Mouse (Mus musculus) C2C12 (cell line): ENCODE data around the gene Plcb4. TPM values are rescaled to one million over a fixed set of nuclear protein-coding genes. Genes with fewer than 3 reads are reported as not detected.

Experiments
- H3K27me3 ChIP-seq: one replicate; pipeline ENCODE4 v1.6.1; 2011; ENCODE audit not compliant: control insufficient read depth, insufficient read depth, insufficient read length
- H3K36me3 ChIP-seq: one replicate; pipeline ENCODE4 v1.6.1; 2011; ENCODE audit not compliant: control insufficient read depth, insufficient read depth
- H3K4me3 ChIP-seq: one replicate; pipeline ENCODE4 v1.5.1; 2011; ENCODE audit warnings: mild to moderate bottlenecking, control low read depth; ENCODE audit not compliant: poor library complexity, insufficient read depth, severe bottlenecking
- H3K79me2 ChIP-seq: one replicate; pipeline ENCODE4 v1.6.1; 2011; ENCODE audit not compliant: control insufficient read depth, insufficient read depth
- H3K79me3 ChIP-seq: one replicate; pipeline ENCODE4 v1.6.1; 2011; ENCODE audit warnings: low read depth, control low read depth
- H3ac ChIP-seq: one replicate; pipeline ENCODE3; 2011; ENCODE audit warnings: low read depth; ENCODE audit not compliant: control insufficient read depth, insufficient read length
- CEBPB ChIP-seq: IDR thresholded peaks from one replicate; pipeline ENCODE4 v1.6.1; 2011; ENCODE audit warnings: low read depth, mild to moderate bottlenecking, control low read depth, moderate library complexity
- CTCF ChIP-seq: IDR thresholded peaks from one replicate; pipeline ENCODE4 v1.5.1; 2011; ENCODE audit not compliant: control insufficient read depth, insufficient read depth, insufficient read length
- FOSL1 ChIP-seq: IDR thresholded peaks from one replicate; pipeline ENCODE4 v1.8.0; 2011; ENCODE audit warnings: mild to moderate bottlenecking, low read length; ENCODE audit not compliant: poor library complexity, insufficient read depth, severe bottlenecking
- MAX ChIP-seq: IDR thresholded peaks from one replicate; pipeline ENCODE4 v1.6.1; 2011; ENCODE audit warnings: mild to moderate bottlenecking, control low read depth
- MYOD1 ChIP-seq: IDR thresholded peaks from one replicate; pipeline ENCODE4 v1.6.1; 2011; ENCODE audit warnings: low read depth; ENCODE audit not compliant: control insufficient read depth, insufficient read length
- MYOG ChIP-seq: IDR thresholded peaks from one replicate; pipeline ENCODE4 v1.6.1; 2011; ENCODE audit not compliant: control insufficient read depth, insufficient read length; ENCODE audit errors: extremely low read depth
- USF1 ChIP-seq: IDR thresholded peaks from one replicate; pipeline ENCODE4 v1.6.1; 2011; ENCODE audit warnings: low read depth, mild to moderate bottlenecking, control low read depth, moderate library complexity
- polyA plus RNA-seq: library from polyadenylated mRNA; unstranded; fragments of >200 nt; fragmentation: generic; extraction: Trizol; gene quantifications from one replicate; pipeline ENCODE4 v1.2.1, GENCODE M21; 2012; ENCODE audit warnings: missing spikeins

The Plcb4 gene
- polyA plus RNA-seq, 1 experiment: 3.0 TPM

DNA sequence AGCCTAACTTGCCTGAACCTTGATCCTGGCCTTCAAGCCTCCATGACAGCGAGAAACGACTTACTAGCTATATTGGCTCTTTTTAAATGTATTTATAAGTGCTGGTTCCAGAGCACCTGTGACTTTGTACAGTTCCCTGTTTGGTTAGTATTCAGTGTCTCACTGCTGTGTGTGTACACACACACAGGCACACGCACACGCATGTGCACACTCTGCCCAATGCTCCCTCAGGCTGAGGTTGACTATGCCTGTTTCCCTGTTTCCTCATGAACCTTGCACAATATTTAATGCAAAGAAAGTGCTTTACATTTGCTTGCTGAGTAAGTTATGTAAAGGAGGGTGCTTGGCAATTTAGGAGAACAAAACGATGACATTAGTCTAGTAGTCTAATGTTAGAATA, 16.5 kb downstream of the Plcb4 start:
- no peak overlapping the region for H3K4me3 ChIP-seq
- no peaks in the 10 kb centered on the region for H3K27me3 ChIP-seq
- no peak for TF ChIP-seq USF1
- TF ChIP-seq MAX: no peak
- TF ChIP-seq CEBPB: no peak
- no peaks in the 10 kb centered on the region for H3K79me3 ChIP-seq
- no peak overlapping the region for H3ac ChIP-seq
- no peaks in the 10 kb centered on the region for H3K79me2 ChIP-seq
- H3K36me3 ChIP-seq: no peaks in the 10 kb centered on the region

DNA sequence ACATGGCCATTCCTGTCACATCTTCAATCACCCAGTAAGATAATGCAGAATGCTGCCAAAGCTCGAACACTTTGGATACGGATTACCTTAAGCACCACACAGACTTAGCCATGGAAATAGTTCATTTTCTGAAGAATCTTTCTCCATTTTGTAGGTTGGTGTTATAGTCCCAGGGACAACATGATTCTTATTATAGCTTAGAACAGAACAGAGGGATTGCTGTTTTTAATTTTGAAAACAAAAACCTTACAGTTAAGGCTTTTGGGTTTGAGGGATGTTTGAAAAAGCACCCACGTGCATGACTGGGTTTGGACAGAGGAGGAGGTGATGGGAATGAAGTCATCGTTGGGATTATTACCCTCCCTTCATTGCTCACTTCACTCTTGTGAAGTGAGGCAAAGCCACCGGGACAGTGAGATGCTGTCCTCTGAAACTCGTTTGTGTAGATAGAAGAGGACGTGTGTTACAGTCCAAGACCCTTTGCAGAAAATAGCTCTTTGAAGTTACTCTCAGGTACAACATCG, 18.2 kb downstream of the Plcb4 start:
- Histone ChIP-seq H3K79me3 (no peaks in the 10 kb centered on the region), H3ac (no peak overlapping the region), H3K36me3 (no peaks in the 10 kb centered on the region), H3K4me3 (no peak overlapping the region), H3K79me2 (no peaks in the 10 kb centered on the region), H3K27me3 (no peaks in the 10 kb centered on the region)
- no peak for TF ChIP-seq USF1
- no peak for TF ChIP-seq CEBPB
- no peak for TF ChIP-seq FOSL1
- no peak for TF ChIP-seq MYOD1
- TF ChIP-seq MYOG: no peak
- no peak for TF ChIP-seq MAX
- no peak for TF ChIP-seq CTCF

DNA sequence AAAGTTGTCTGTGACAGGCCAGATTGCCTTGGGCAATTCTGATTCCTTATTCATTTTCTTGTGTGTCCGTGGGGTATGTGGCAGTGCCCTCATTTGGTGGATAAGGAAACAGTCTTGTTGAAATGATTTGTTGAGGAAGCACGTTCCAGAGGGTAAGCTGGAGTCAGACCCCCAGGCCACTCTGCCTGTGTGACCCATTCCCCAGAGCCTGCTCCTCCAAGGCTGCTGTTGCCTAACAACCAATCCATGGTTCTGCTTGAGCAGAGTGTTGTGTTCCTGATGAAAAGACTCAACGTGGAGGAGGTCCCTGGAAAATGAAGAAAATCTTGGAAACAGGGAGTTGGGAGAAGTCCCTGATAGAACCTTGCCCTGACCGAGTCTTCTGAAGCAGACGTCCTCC, 18.8 kb downstream of the Plcb4 start:
- H3K36me3 ChIP-seq: no peaks in the 10 kb centered on the region
- H3ac ChIP-seq: no peak overlapping the region
- no peak overlapping the region for H3K4me3 ChIP-seq
- TF ChIP-seq MAX (no peak), CTCF (no peak), CEBPB (no peak), FOSL1 (no peak), MYOD1 (no peak), MYOG (no peak), USF1 (no peak)
- H3K79me3 ChIP-seq: no peaks in the 10 kb centered on the region
- no peaks in the 10 kb centered on the region for H3K79me2 ChIP-seq
- no peaks in the 10 kb centered on the region for H3K27me3 ChIP-seq

DNA sequence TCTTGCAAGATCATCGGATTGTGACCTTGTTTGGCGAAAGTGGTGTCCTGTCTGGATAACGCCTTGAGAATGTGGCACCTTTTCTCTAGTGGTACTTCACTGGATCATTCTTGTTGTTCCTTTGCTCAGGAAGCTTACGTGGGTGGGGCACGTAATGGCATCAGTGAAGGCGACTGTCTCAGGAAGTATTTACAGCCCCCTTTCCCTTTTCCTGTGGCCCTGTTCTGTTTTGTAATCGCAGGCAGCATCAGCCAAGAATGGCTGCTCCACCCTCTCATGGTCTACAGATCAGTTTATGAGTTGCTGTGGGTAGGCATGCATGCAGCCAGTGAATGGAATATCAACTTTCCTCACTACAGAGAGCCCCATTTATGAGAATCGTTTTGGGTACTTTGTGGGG, 21.2 kb downstream of the Plcb4 start:
- Histone ChIP-seq H3ac (no peak overlapping the region), H3K4me3 (no peak overlapping the region), H3K79me3 (no peaks in the 10 kb centered on the region), H3K79me2 (no peaks in the 10 kb centered on the region), H3K36me3 (no peaks in the 10 kb centered on the region), H3K27me3 (no peaks in the 10 kb centered on the region)
- no peak for TF ChIP-seq MYOD1
- no peak for TF ChIP-seq FOSL1
- TF ChIP-seq MYOG: no peak
- no peak for TF ChIP-seq MAX
- no peak for TF ChIP-seq CTCF
- TF ChIP-seq CEBPB: no peak
- TF ChIP-seq USF1: no peak

DNA sequence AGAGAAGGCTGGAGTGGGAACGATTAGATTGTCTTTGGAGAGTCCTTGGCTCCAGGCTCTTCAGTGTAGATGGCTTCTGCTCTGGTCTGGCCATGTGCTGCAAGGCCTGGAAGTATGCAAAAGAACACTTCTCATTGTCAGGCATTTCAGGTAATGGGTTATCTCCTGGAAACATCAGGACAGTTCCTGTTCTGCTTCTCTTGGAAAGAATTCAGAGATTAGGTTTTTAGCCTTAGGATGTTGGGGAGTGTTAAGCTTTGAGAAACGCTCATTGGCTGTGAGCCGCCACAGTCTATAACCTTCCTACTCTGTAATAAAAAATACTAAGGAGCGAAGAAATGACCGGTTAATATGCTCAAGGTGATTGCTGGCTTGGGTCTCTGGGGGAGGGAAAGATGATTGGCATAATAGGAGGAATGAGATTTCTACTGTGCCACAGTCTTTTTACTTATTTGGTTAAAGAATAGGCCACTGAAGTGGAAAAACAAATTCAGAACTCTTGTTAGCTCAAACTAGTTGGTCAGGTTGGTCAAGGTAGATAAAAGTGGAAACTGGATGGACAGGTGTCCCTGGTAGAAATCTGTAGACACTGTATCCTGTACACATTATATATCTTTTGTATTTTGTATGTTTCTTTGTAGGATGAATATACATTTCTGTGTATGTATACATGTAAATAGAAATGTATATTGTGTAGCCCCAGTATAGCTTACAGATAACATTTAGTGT, 21.8 kb downstream of the Plcb4 start:
- Histone ChIP-seq H3K79me2 (no peaks in the 10 kb centered on the region), H3K27me3 (no peaks in the 10 kb centered on the region), H3K4me3 (no peak overlapping the region), H3ac (no peak overlapping the region), H3K79me3 (no peaks in the 10 kb centered on the region), H3K36me3 (no peaks in the 10 kb centered on the region)
- TF ChIP-seq CTCF: no peak
- TF ChIP-seq CEBPB: no peak
- TF ChIP-seq MYOD1: no peak
- TF ChIP-seq FOSL1: no peak
- TF ChIP-seq USF1: no peak
- TF ChIP-seq MAX: no peak
- TF ChIP-seq MYOG: no peak

DNA sequence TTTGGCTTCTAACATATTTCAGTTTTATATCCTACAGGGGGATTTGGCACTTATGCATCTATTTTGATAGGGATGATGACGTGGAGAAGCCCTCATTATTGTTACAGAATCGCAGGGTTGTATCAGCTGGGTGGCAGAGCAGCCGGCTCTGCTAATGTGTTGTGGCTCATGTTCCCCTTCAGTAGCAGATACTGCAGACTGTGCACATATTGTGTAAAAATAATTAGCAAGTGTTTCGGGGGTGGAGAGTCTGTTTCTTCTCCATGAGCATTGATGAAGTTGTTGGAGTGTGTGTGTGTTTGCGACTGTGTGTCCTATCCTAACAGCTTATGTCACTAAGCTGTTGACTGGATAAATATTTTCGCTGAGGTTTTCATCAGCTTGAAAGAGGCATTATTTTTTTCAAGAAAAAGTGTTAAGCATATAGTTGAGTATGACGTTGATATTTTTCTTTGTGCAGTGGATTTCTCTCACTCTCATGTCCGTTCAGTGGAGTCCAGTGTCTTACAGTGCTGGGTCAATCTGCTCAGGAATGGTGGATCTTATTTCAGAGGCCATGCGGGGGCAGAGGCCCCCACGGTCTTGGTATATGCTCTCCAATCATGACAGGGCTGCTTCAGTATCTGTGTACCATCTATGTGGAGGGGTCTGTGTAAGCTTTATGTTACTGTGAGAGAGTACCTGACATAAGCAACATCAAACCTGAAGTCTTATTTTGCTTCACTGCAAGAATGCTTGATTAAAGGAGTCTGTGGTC, 25.1 kb downstream of the Plcb4 start:
- Histone ChIP-seq H3K4me3 (no peak overlapping the region), H3ac (no peak overlapping the region), H3K36me3 (no peaks in the 10 kb centered on the region), H3K27me3 (no peaks in the 10 kb centered on the region), H3K79me2 (no peaks in the 10 kb centered on the region), H3K79me3 (no peaks in the 10 kb centered on the region)
- TF ChIP-seq FOSL1 (no peak), CEBPB (no peak), CTCF (no peak), USF1 (no peak), MYOG (no peak), MYOD1 (no peak), MAX (no peak)
